ENCODE assay signal across 27 mouse cellular contexts in the genomic region with DNA sequence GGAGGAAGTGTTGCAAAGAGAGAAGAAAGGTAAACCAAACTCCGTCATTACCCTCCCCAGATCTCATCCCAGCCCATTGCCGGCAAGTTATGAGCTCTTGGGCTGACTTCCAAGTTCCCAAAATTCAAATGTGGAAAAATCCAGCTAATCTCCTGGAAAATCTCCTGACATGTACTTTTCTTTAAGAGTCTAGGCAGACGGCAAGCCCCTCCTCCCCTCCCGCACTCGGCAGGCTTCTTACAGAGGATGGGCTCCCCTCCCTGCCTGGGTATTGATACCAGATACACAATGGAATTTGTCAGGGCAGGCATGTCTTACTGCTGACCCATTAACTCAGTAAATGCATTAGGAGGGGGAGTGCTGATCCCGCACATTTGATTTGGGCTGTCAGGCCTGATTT.
DNase-seq lines count a peak whose midpoint lies in the region; ATAC-seq and TF ChIP-seq lines count a peak whose summit lies in the region.
"Had no signal": no experiment of that assay in that cellular context is flagged by ENCODE, and none has a peak within 500 bp of the region (broad histone marks: within the 10 kb centered on the region; RNA-seq: fewer than 3 reads in every experiment).

No protein-coding gene starts in this region.

- H3K4me1 ChIP-seq in hindbrain, embryonic 16.5 days (ENCODE audit: control insufficient read depth, insufficient read depth, low read depth, low read length): no peaks in the 10 kb centered on the region
- H3K4me1 ChIP-seq in hindbrain, embryonic 12.5 days: 0 out of 2 replicates have a peak, but pooled peaks cover 3% of the 10 kb centered on the region
- peaks cover 18% of the 10 kb centered on the region for H3K4me1 ChIP-seq in embryonic facial prominence, embryonic 10.5 days
- no peaks in the 10 kb centered on the region for H3K4me1 ChIP-seq in midbrain, postnatal 0 days (ENCODE audit: insufficient read depth, low read length)
- H3K4me1 ChIP-seq: intestine, embryonic 15.5 days; neural tube, embryonic 15.5 days had no signal

- no peak overlapping the region for H3K9ac ChIP-seq in hindbrain, embryonic 16.5 days (ENCODE audit: low read depth, low read length)
- no peak overlapping the region for H3K9ac ChIP-seq in hindbrain, embryonic 12.5 days
- H3K9ac ChIP-seq in midbrain, postnatal 0 days (replicated peaks; ENCODE audit: low read length, poor library complexity, severe bottlenecking): no peak overlapping the region
- H3K9ac ChIP-seq: embryonic facial prominence, embryonic 15.5 days; forebrain, postnatal 0 days; hindbrain, embryonic 13.5 days; intestine, embryonic 15.5 days; neural tube, embryonic 15.5 days had no signal

- peak; percentile 37 for DNase-seq in embryo, embryonic 11 days
- peak; percentile 40 for DNase-seq in embryonic facial prominence, embryonic 10.5 days (ENCODE audit: low spot score)
- DNase-seq in midbrain, postnatal 0 days (ENCODE audit: low spot score): peak; percentile 1
- DNase-seq in frontal cortex, postnatal 36 days (ENCODE audit: low spot score in 2 of 2): no peak
- DNase-seq in heart, postnatal 36 days: no peak
- DNase-seq: adrenal gland, adult 2 months; cerebellum, adult 2 months; cerebellum, postnatal 25 days; forebrain, postnatal 0 days; gastrocnemius, postnatal 36 days; kidney, adult 9 months; kidney, postnatal 25 days; lung, adult 18-20 months; lung, postnatal 10 days; right cerebral cortex, postnatal 14 days; thymus, adult 2 months; thymus, postnatal 4 days had no signal

- WGBS in hindbrain, embryonic 16.5 days: 33% methylated on average over 6 of the region's 6 CpGs
- 42% methylated on average over 6 of the region's 6 CpGs for WGBS in hindbrain, embryonic 12.5 days
- WGBS in embryonic facial prominence, embryonic 10.5 days: 47% methylated on average over 6 of the region's 6 CpGs
- 15% methylated on average over 6 of the region's 6 CpGs for WGBS in midbrain, postnatal 0 days

- H3K4me3 ChIP-seq in hindbrain, embryonic 16.5 days (ENCODE audit: low read length): no peak overlapping the region
- H3K4me3 ChIP-seq in hindbrain, embryonic 12.5 days: no peak overlapping the region
- no peak overlapping the region for H3K4me3 ChIP-seq in embryonic facial prominence, embryonic 10.5 days
- H3K4me3 ChIP-seq in midbrain, postnatal 0 days (ENCODE audit: low read depth, low read length): no peak overlapping the region
- H3K4me3 ChIP-seq: embryonic facial prominence, embryonic 15.5 days; hindbrain, embryonic 13.5 days; intestine, embryonic 15.5 days; layer of hippocampus, adult 2 months; neural tube, embryonic 15.5 days had no signal

- H3K27me3 ChIP-seq in hindbrain, embryonic 16.5 days (replicated peaks; ENCODE audit: control insufficient read depth, insufficient read depth, low read length): no peaks in the 10 kb centered on the region
- H3K27me3 ChIP-seq in hindbrain, embryonic 12.5 days: no peaks in the 10 kb centered on the region
- no peaks in the 10 kb centered on the region for H3K27me3 ChIP-seq in embryonic facial prominence, embryonic 10.5 days (replicated peaks; ENCODE audit: low read depth, poor library complexity, severe bottlenecking)
- no peaks in the 10 kb centered on the region for H3K27me3 ChIP-seq in midbrain, postnatal 0 days (ENCODE audit: insufficient read depth, low read length)
- H3K27me3 ChIP-seq: embryonic facial prominence, embryonic 15.5 days; hindbrain, embryonic 13.5 days; intestine, embryonic 15.5 days; neural tube, embryonic 15.5 days had no signal

- TF ChIP-seq CTCF in midbrain, postnatal 0 days (IDR thresholded peaks at IDR 0.05): no peak

- H3K4me2 ChIP-seq in hindbrain, embryonic 16.5 days (ENCODE audit: low read length): 0 out of 2 replicates have a peak overlapping the region, but pooled peaks have one; percentile 8
- H3K4me2 ChIP-seq in hindbrain, embryonic 12.5 days (replicated peaks): no peak overlapping the region
- H3K4me2 ChIP-seq in midbrain, postnatal 0 days (ENCODE audit: low read depth, low read length, poor library complexity, severe bottlenecking): no peak overlapping the region
- H3K4me2 ChIP-seq: embryonic facial prominence, embryonic 15.5 days; heart, embryonic 11.5 days; hindbrain, embryonic 13.5 days; intestine, embryonic 15.5 days; liver, embryonic 11.5 days; neural tube, embryonic 15.5 days had no signal

- no peaks in the 10 kb centered on the region for H3K9me3 ChIP-seq in hindbrain, embryonic 16.5 days (ENCODE audit: control insufficient read depth, low read length)
- H3K9me3 ChIP-seq in hindbrain, embryonic 12.5 days (replicated peaks): no peaks in the 10 kb centered on the region
- no peaks in the 10 kb centered on the region for H3K9me3 ChIP-seq in embryonic facial prominence, embryonic 10.5 days
- H3K9me3 ChIP-seq in midbrain, postnatal 0 days (ENCODE audit: low read length): no peaks in the 10 kb centered on the region
- H3K9me3 ChIP-seq: embryonic facial prominence, embryonic 15.5 days; hindbrain, embryonic 13.5 days; intestine, embryonic 15.5 days; neural tube, embryonic 15.5 days had no signal

- H3K36me3 ChIP-seq in hindbrain, embryonic 16.5 days (ENCODE audit: control insufficient read depth, insufficient read depth, low read length): no peaks in the 10 kb centered on the region
- no peaks in the 10 kb centered on the region for H3K36me3 ChIP-seq in hindbrain, embryonic 12.5 days
- H3K36me3 ChIP-seq in embryonic facial prominence, embryonic 10.5 days (replicated peaks): no peaks in the 10 kb centered on the region
- no peaks in the 10 kb centered on the region for H3K36me3 ChIP-seq in midbrain, postnatal 0 days (ENCODE audit: insufficient read depth, low read length)
- H3K36me3 ChIP-seq: embryonic facial prominence, embryonic 15.5 days; hindbrain, embryonic 13.5 days; intestine, embryonic 15.5 days; neural tube, embryonic 15.5 days had no signal

- intact Hi-C loops in heart, postnatal 36 days (cut with DNase I): no loop called here

- ATAC-seq in hindbrain, embryonic 16.5 days: peak; percentile 61; the same call in 1 of the 2 replicates
- ATAC-seq in hindbrain, embryonic 12.5 days (ENCODE audit: low FRiP score): no peak
- no peak for ATAC-seq in midbrain, postnatal 0 days (ENCODE audit: low FRiP score)
- ATAC-seq: forebrain, postnatal 0 days; intestine, embryonic 15.5 days had no signal

- H3K27ac ChIP-seq in hindbrain, embryonic 16.5 days (ENCODE audit: low read depth, low read length): no peak overlapping the region
- no peak overlapping the region for H3K27ac ChIP-seq in hindbrain, embryonic 12.5 days
- no peak overlapping the region for H3K27ac ChIP-seq in embryonic facial prominence, embryonic 10.5 days (replicated peaks)
- H3K27ac ChIP-seq in midbrain, postnatal 0 days (ENCODE audit: low read depth, low read length): no peak overlapping the region
- H3K27ac ChIP-seq: embryonic facial prominence, embryonic 15.5 days; hindbrain, embryonic 13.5 days; intestine, embryonic 15.5 days; layer of hippocampus, adult 2 months; neural tube, embryonic 15.5 days; stomach, postnatal 0 days had no signal

Comparison
In these comparisons a context has a peak if more than half of its experiments do, and no peak if none do; other contexts are left out.
1. DNase-seq: peak in embryo, embryonic 11 days (single experiment), embryonic facial prominence, embryonic 10.5 days (single experiment) and midbrain, postnatal 0 days (single experiment); none in frontal cortex, postnatal 36 days (0 of 2) and heart, postnatal 36 days (0 of 2).